Mouse (Mus musculus): ENCODE data around the gene Med13l. TPM values are rescaled to one million over a fixed set of nuclear protein-coding genes. Genes with fewer than 3 reads are reported as not detected.

Gene Med13l
- polyA plus RNA-seq, 1 experiment from 2014 or later: 9.8 TPM

- 94% methylated on average over 5 of the region's 5 CpGs for WGBS
Measured at GRCm38 (mm10) chr5:118622346-118622745, 61.9 kb downstream of the Med13l start.

GRCm38 (mm10) chr5:118623797-118624196, 63.3 kb downstream of the Med13l start:
- no peak overlapping the region for H3K9ac ChIP-seq (ENCODE audit: low read length)
- ATAC-seq (ENCODE audit: low FRiP score) (no peak), DNase-seq (ENCODE audit: low spot score, missing footprints) (no peak)
- H3K4me2 ChIP-seq: no peak overlapping the region
- WGBS: 93% methylated on average over 5 of the region's 5 CpGs
- H3K27ac ChIP-seq (ENCODE audit: low read depth, low read length): no peak overlapping the region
- H3K4me3 ChIP-seq (ENCODE audit: low read depth, low read length): no peak overlapping the region
- no peaks in the 10 kb centered on the region for H3K9me3 ChIP-seq (ENCODE audit: control insufficient read depth, low read length)
- H3K4me1 ChIP-seq (ENCODE audit: control insufficient read depth, insufficient read depth, low read length): peaks cover 18% of the 10 kb centered on the region
- no peaks in the 10 kb centered on the region for H3K36me3 ChIP-seq (ENCODE audit: control insufficient read depth, insufficient read depth, low read length)
- no peaks in the 10 kb centered on the region for H3K27me3 ChIP-seq (ENCODE audit: control insufficient read depth, insufficient read depth, low read length)

More at GRCm38 (mm10) chr5:118622346-118622745, 61.9 kb downstream of the Med13l start:
- DNase-seq (ENCODE audit: low spot score, missing footprints): no peak
- H3K9ac ChIP-seq (ENCODE audit: low read length): no peak overlapping the region
- no peak overlapping the region for H3K4me2 ChIP-seq
- peaks cover 32% of the 10 kb centered on the region for H3K4me1 ChIP-seq (ENCODE audit: control insufficient read depth, insufficient read depth, low read length)
- no peak overlapping the region for H3K4me3 ChIP-seq (ENCODE audit: low read depth, low read length)
- ATAC-seq (ENCODE audit: low FRiP score): no peak
- H3K27me3 ChIP-seq (ENCODE audit: control insufficient read depth, insufficient read depth, low read length): no peaks in the 10 kb centered on the region
- no peaks in the 10 kb centered on the region for H3K36me3 ChIP-seq (ENCODE audit: control insufficient read depth, insufficient read depth, low read length)
- H3K9me3 ChIP-seq (ENCODE audit: control insufficient read depth, low read length): no peaks in the 10 kb centered on the region
- no peak overlapping the region for H3K27ac ChIP-seq (ENCODE audit: low read depth, low read length)

GRCm38 (mm10) chr5:118627630-118628029, 67.2 kb downstream of the Med13l start:
- no peaks in the 10 kb centered on the region for H3K4me1 ChIP-seq (ENCODE audit: control insufficient read depth, insufficient read depth, low read length)
- ATAC-seq (ENCODE audit: low FRiP score) (no peak), DNase-seq (ENCODE audit: low spot score, missing footprints) (no peak)
- no peak overlapping the region for H3K27ac ChIP-seq (ENCODE audit: low read depth, low read length)
- no peaks in the 10 kb centered on the region for H3K27me3 ChIP-seq (ENCODE audit: control insufficient read depth, insufficient read depth, low read length)
- H3K4me2 ChIP-seq: no peak overlapping the region
- H3K9ac ChIP-seq (ENCODE audit: low read length): no peak overlapping the region
- 90% methylated on average over 5 of the region's 5 CpGs for WGBS
- H3K9me3 ChIP-seq (ENCODE audit: control insufficient read depth, low read length): no peaks in the 10 kb centered on the region
- H3K4me3 ChIP-seq (ENCODE audit: low read depth, low read length): no peak overlapping the region
- no peaks in the 10 kb centered on the region for H3K36me3 ChIP-seq (ENCODE audit: control insufficient read depth, insufficient read depth, low read length)

- no peak overlapping the region for H3K4me2 ChIP-seq
- no peak overlapping the region for H3K4me3 ChIP-seq (ENCODE audit: low read depth, low read length)
- H3K27me3 ChIP-seq (ENCODE audit: control insufficient read depth, insufficient read depth, low read length): no peaks in the 10 kb centered on the region
- no peak for DNase-seq (ENCODE audit: low spot score, missing footprints)
- no peak overlapping the region for H3K27ac ChIP-seq (ENCODE audit: low read depth, low read length)
- H3K4me1 ChIP-seq (ENCODE audit: control insufficient read depth, insufficient read depth, low read length): no peaks in the 10 kb centered on the region
- no peak overlapping the region for H3K9ac ChIP-seq (ENCODE audit: low read length)
- no peaks in the 10 kb centered on the region for H3K36me3 ChIP-seq (ENCODE audit: control insufficient read depth, insufficient read depth, low read length)
- no peaks in the 10 kb centered on the region for H3K9me3 ChIP-seq (ENCODE audit: control insufficient read depth, low read length)
- ATAC-seq (ENCODE audit: low FRiP score): no peak
- WGBS: 95% methylated on average over 4 of the region's 4 CpGs
Measured at GRCm38 (mm10) chr5:118628211-118628610, 67.7 kb downstream of the Med13l start.

GRCm38 (mm10) chr5:118632346-118632745, 71.9 kb downstream of the Med13l start:
- 87% methylated on average over 8 of the region's 8 CpGs for WGBS

GRCm38 (mm10) chr5:118633106-118633505, 72.6 kb downstream of the Med13l start:
- Histone ChIP-seq H3K4me1 (ENCODE audit: control insufficient read depth, insufficient read depth, low read length) (peaks cover 19% of the 10 kb centered on the region), H3K9me3 (ENCODE audit: control insufficient read depth, low read length) (no peaks in the 10 kb centered on the region), H3K27me3 (ENCODE audit: control insufficient read depth, insufficient read depth, low read length) (no peaks in the 10 kb centered on the region), H3K4me3 (ENCODE audit: low read depth, low read length) (no peak overlapping the region), H3K27ac (ENCODE audit: low read depth, low read length) (no peak overlapping the region), H3K9ac (ENCODE audit: low read length) (no peak overlapping the region), H3K4me2 (no peak overlapping the region), H3K36me3 (ENCODE audit: control insufficient read depth, insufficient read depth, low read length) (no peaks in the 10 kb centered on the region)
- WGBS: 76% methylated on average over 8 of the region's 8 CpGs
- ATAC-seq (ENCODE audit: low FRiP score) (no peak), DNase-seq (ENCODE audit: low spot score, missing footprints) (no peak)

More at GRCm38 (mm10) chr5:118632346-118632745, 71.9 kb downstream of the Med13l start:
- no peak overlapping the region for H3K4me3 ChIP-seq (ENCODE audit: low read depth, low read length)
- no peaks in the 10 kb centered on the region for H3K9me3 ChIP-seq (ENCODE audit: control insufficient read depth, low read length)
- H3K27ac ChIP-seq (ENCODE audit: low read depth, low read length): no peak overlapping the region
- DNase-seq (ENCODE audit: low spot score, missing footprints) (no peak), ATAC-seq (ENCODE audit: low FRiP score) (no peak)
- no peak overlapping the region for H3K9ac ChIP-seq (ENCODE audit: low read length)
- H3K4me1 ChIP-seq (ENCODE audit: control insufficient read depth, insufficient read depth, low read length): peaks cover 16% of the 10 kb centered on the region
- H3K4me2 ChIP-seq: no peak overlapping the region
- no peaks in the 10 kb centered on the region for H3K27me3 ChIP-seq (ENCODE audit: control insufficient read depth, insufficient read depth, low read length)
- H3K36me3 ChIP-seq (ENCODE audit: control insufficient read depth, insufficient read depth, low read length): no peaks in the 10 kb centered on the region

GRCm38 (mm10) chr5:118635476-118636187, 75.2 kb downstream of the Med13l start:
- H3K4me3 ChIP-seq (ENCODE audit: low read depth, low read length): no peak overlapping the region
- H3K4me2 ChIP-seq: no peak overlapping the region; the same call in 1 of the 2 replicates
- no peaks in the 10 kb centered on the region for H3K9me3 ChIP-seq (ENCODE audit: control insufficient read depth, low read length)
- H3K4me1 ChIP-seq (ENCODE audit: control insufficient read depth, insufficient read depth, low read length): peaks cover 19% of the 10 kb centered on the region
- H3K36me3 ChIP-seq (ENCODE audit: control insufficient read depth, insufficient read depth, low read length): no peaks in the 10 kb centered on the region
- peak overlapping the region; percentile 34 for H3K9ac ChIP-seq (ENCODE audit: low read length)
- H3K27ac ChIP-seq (ENCODE audit: low read depth, low read length): peak overlapping the region; percentile 58
- DNase-seq (ENCODE audit: low spot score, missing footprints) (no peak), ATAC-seq (ENCODE audit: low FRiP score) (peak; percentile 62)
- WGBS: 4% methylated on average over 11 of the region's 11 CpGs
- no peaks in the 10 kb centered on the region for H3K27me3 ChIP-seq (ENCODE audit: control insufficient read depth, insufficient read depth, low read length)

- H3K4me3 ChIP-seq (ENCODE audit: low read depth, low read length): no peak overlapping the region
- H3K27me3 ChIP-seq (ENCODE audit: control insufficient read depth, insufficient read depth, low read length): no peaks in the 10 kb centered on the region
- H3K27ac ChIP-seq (ENCODE audit: low read depth, low read length): peak overlapping the region; percentile 25; the same call in 1 of the 2 replicates
- H3K4me1 ChIP-seq (ENCODE audit: control insufficient read depth, insufficient read depth, low read length): peaks cover 19% of the 10 kb centered on the region
- H3K36me3 ChIP-seq (ENCODE audit: control insufficient read depth, insufficient read depth, low read length): no peaks in the 10 kb centered on the region
- ATAC-seq (ENCODE audit: low FRiP score) (no peak), DNase-seq (ENCODE audit: low spot score, missing footprints) (no peak)
- 88% methylated on average over 16 of the region's 16 CpGs for WGBS
- H3K4me2 ChIP-seq: no peak overlapping the region
- no peaks in the 10 kb centered on the region for H3K9me3 ChIP-seq (ENCODE audit: control insufficient read depth, low read length)
- H3K9ac ChIP-seq (ENCODE audit: low read length): no peak overlapping the region
Measured at GRCm38 (mm10) chr5:118636399-118637369, 76.2 kb downstream of the Med13l start.

GRCm38 (mm10) chr5:118637931-118638330, 77.5 kb downstream of the Med13l start:
- DNase-seq (ENCODE audit: low spot score, missing footprints) (no peak), ATAC-seq (ENCODE audit: low FRiP score) (no peak)
- Histone ChIP-seq H3K27ac (ENCODE audit: low read depth, low read length) (no peak overlapping the region), H3K9ac (ENCODE audit: low read length) (no peak overlapping the region), H3K4me2 (no peak overlapping the region), H3K4me3 (ENCODE audit: low read depth, low read length) (no peak overlapping the region), H3K4me1 (ENCODE audit: control insufficient read depth, insufficient read depth, low read length) (peaks cover 19% of the 10 kb centered on the region), H3K9me3 (ENCODE audit: control insufficient read depth, low read length) (no peaks in the 10 kb centered on the region), H3K27me3 (ENCODE audit: control insufficient read depth, insufficient read depth, low read length) (no peaks in the 10 kb centered on the region), H3K36me3 (ENCODE audit: control insufficient read depth, insufficient read depth, low read length) (no peaks in the 10 kb centered on the region)
- 70% methylated on average over 4 of the region's 4 CpGs for WGBS

Measured in midbrain, embryonic 11.5 days (tissue).